Mouse (Mus musculus) embryonic facial prominence, embryonic 15.5 days (tissue): ENCODE results near the gene Mthfd1. TPM values are rescaled to one million over a fixed set of nuclear protein-coding genes. Genes with fewer than 3 reads are reported as not detected.

Experiments
- ATAC-seq: fragments of 200-750 bp; cut with Nextera tagmentation; 2 replicates; pipeline ENCODE4 v1.8.0; 2017; ENCODE audit warnings: low read depth, moderate TSS enrichment; ENCODE audit not compliant: insufficient number of reproducible peaks, low FRiP score, low TSS enrichment
- H3K27ac ChIP-seq: fragments of 300-500 bp; sonication (generic); replicated peaks from 2 replicates; pipeline ENCODE4 v1.5.1; 2015; ENCODE audit warnings: mild to moderate bottlenecking, inconsistent platforms
- H3K27me3 ChIP-seq: fragments of 300-500 bp; sonication (generic); 2 replicates; pipeline ENCODE4 v1.6.1; 2015; ENCODE audit warnings: inconsistent platforms
- H3K36me3 ChIP-seq: fragments of 300-500 bp; sonication (generic); 2 replicates; pipeline ENCODE4 v1.6.1; 2015; ENCODE audit warnings: mild to moderate bottlenecking, inconsistent platforms
- H3K4me1 ChIP-seq: fragments of 300-500 bp; sonication (generic); 2 replicates; pipeline ENCODE4 v1.6.1; 2015; ENCODE audit warnings: inconsistent platforms
- H3K4me2 ChIP-seq: fragments of 300-500 bp; sonication (generic); replicated peaks from 2 replicates; pipeline ENCODE4 v1.6.1; 2015; ENCODE audit warnings: mild to moderate bottlenecking, inconsistent platforms
- H3K4me3 ChIP-seq: fragments of 300-500 bp; sonication (generic); replicated peaks from 2 replicates; pipeline ENCODE4 v1.5.1; 2015; ENCODE audit warnings: mild to moderate bottlenecking, inconsistent platforms
- H3K9ac ChIP-seq: fragments of 300-500 bp; sonication (generic); 2 replicates; pipeline ENCODE4 v1.6.1; 2015; ENCODE audit warnings: inconsistent platforms
- H3K9me3 ChIP-seq: fragments of 300-500 bp; sonication (generic); replicated peaks from 2 replicates; pipeline ENCODE4 v1.6.1; 2016; ENCODE audit warnings: inconsistent platforms
- WGBS: fragments of 180-500 bp; shearing (Covaris S2); methylation state at CpG from one replicate; pipeline ENCODE4 v1.1.7; 2015; 5-methylcytosine and 5-hydroxymethylcytosine counted together
- polyA plus RNA-seq: library from polyadenylated mRNA; unstranded; fragments of >200 nt; fragmentation: Nextera tagmentation; extraction: Ambion mirVana; gene quantifications from 2 replicates; pipeline ENCODE4 v1.2.1, GENCODE M21; 2015

Mthfd1 gene
- polyA plus RNA-seq, 1 experiment from 2014 or later = 56.6 TPM

GRCm38 (mm10) chr12:76282532-76283173, 27.6 kb downstream of the Mthfd1 start:
- peaks cover 46% of the 10 kb centered on the region for H3K36me3 ChIP-seq
- H3K4me2 ChIP-seq = no peak overlapping the region
- H3K4me1 ChIP-seq = no peaks in the 10 kb centered on the region
- no peaks in the 10 kb centered on the region for H3K9me3 ChIP-seq
- H3K27me3 ChIP-seq = no peaks in the 10 kb centered on the region
- 85% methylated on average over 17 of the region's 17 CpGs for WGBS
- no peak overlapping the region for H3K9ac ChIP-seq
- no peak for ATAC-seq
- H3K4me3 ChIP-seq = no peak overlapping the region
- no peak overlapping the region for H3K27ac ChIP-seq

GRCm38 (mm10) chr12:76285418-76285817, 30.3 kb downstream of the Mthfd1 start:
- no peaks in the 10 kb centered on the region for H3K4me1 ChIP-seq
- 78% methylated on average over 6 of the region's 6 CpGs for WGBS
- H3K27ac ChIP-seq = no peak overlapping the region
- no peaks in the 10 kb centered on the region for H3K27me3 ChIP-seq
- ATAC-seq = no peak
- no peak overlapping the region for H3K4me2 ChIP-seq
- peaks cover 55% of the 10 kb centered on the region for H3K36me3 ChIP-seq
- no peak overlapping the region for H3K4me3 ChIP-seq
- H3K9me3 ChIP-seq = no peaks in the 10 kb centered on the region
- H3K9ac ChIP-seq = no peak overlapping the region

- Histone ChIP-seq H3K4me1 (no peaks in the 10 kb centered on the region), H3K4me3 (no peak overlapping the region), H3K27ac (no peak overlapping the region), H3K27me3 (no peaks in the 10 kb centered on the region), H3K36me3 (peaks cover 68% of the 10 kb centered on the region), H3K9ac (no peak overlapping the region), H3K9me3 (no peaks in the 10 kb centered on the region), H3K4me2 (no peak overlapping the region)
- 73% methylated on average over 8 of the region's 8 CpGs for WGBS
- no peak for ATAC-seq
Observed at GRCm38 (mm10) chr12:76287986-76288385, 32.9 kb downstream of the Mthfd1 start.

- no peak overlapping the region for H3K4me3 ChIP-seq
- H3K27me3 ChIP-seq = no peaks in the 10 kb centered on the region
- WGBS = 89% methylated on average over 5 of the region's 5 CpGs
- H3K9me3 ChIP-seq = no peaks in the 10 kb centered on the region
- H3K9ac ChIP-seq = no peak overlapping the region
- H3K36me3 ChIP-seq = peaks cover 63% of the 10 kb centered on the region
- H3K4me1 ChIP-seq = no peaks in the 10 kb centered on the region
- no peak for ATAC-seq
- no peak overlapping the region for H3K4me2 ChIP-seq
- no peak overlapping the region for H3K27ac ChIP-seq
Observed at GRCm38 (mm10) chr12:76288494-76288893, 33.4 kb downstream of the Mthfd1 start.

- no peak overlapping the region for H3K4me2 ChIP-seq
- no peak for ATAC-seq
- no peaks in the 10 kb centered on the region for H3K27me3 ChIP-seq
- H3K4me1 ChIP-seq = no peaks in the 10 kb centered on the region
- WGBS = 96% methylated on average over 12 of the region's 12 CpGs
- no peaks in the 10 kb centered on the region for H3K9me3 ChIP-seq
- H3K27ac ChIP-seq = no peak overlapping the region
- no peak overlapping the region for H3K9ac ChIP-seq
- no peak overlapping the region for H3K4me3 ChIP-seq
- H3K36me3 ChIP-seq = peaks cover 54% of the 10 kb centered on the region
Observed at GRCm38 (mm10) chr12:76289428-76289827, 34.3 kb downstream of the Mthfd1 start.

GRCm38 (mm10) chr12:76290271-76290670, 35.2 kb downstream of the Mthfd1 start:
- no peak for ATAC-seq
- Histone ChIP-seq H3K9ac (no peak overlapping the region), H3K4me3 (no peak overlapping the region), H3K27ac (no peak overlapping the region), H3K9me3 (no peaks in the 10 kb centered on the region), H3K36me3 (peaks cover 52% of the 10 kb centered on the region), H3K4me1 (no peaks in the 10 kb centered on the region), H3K4me2 (no peak overlapping the region), H3K27me3 (no peaks in the 10 kb centered on the region)
- 97% methylated on average over 2 of the region's 2 CpGs for WGBS

- H3K27ac ChIP-seq = no peak overlapping the region
- WGBS = 58% methylated on average over 7 of the region's 7 CpGs
- no peak for ATAC-seq
- no peaks in the 10 kb centered on the region for H3K4me1 ChIP-seq
- H3K9me3 ChIP-seq = no peaks in the 10 kb centered on the region
- H3K4me3 ChIP-seq = no peak overlapping the region
- no peaks in the 10 kb centered on the region for H3K27me3 ChIP-seq
- H3K4me2 ChIP-seq = no peak overlapping the region
- peaks cover 65% of the 10 kb centered on the region for H3K36me3 ChIP-seq
- H3K9ac ChIP-seq = no peak overlapping the region
Observed at GRCm38 (mm10) chr12:76293192-76293591, 38.1 kb downstream of the Mthfd1 start.

- no peaks in the 10 kb centered on the region for H3K9me3 ChIP-seq
- WGBS = 82% methylated on average over 5 of the region's 5 CpGs
Observed at GRCm38 (mm10) chr12:76297830-76298229, 42.7 kb downstream of the Mthfd1 start.

GRCm38 (mm10) chr12:76299361-76299906, 44.3 kb downstream of the Mthfd1 start:
- Histone ChIP-seq H3K27me3 (no peaks in the 10 kb centered on the region), H3K4me1 (peaks cover 5% of the 10 kb centered on the region; the same call in 1 of the 2 replicates), H3K4me3 (no peak overlapping the region), H3K9ac (no peak overlapping the region), H3K36me3 (peaks cover 48% of the 10 kb centered on the region), H3K9me3 (no peaks in the 10 kb centered on the region), H3K27ac (no peak overlapping the region), H3K4me2 (no peak overlapping the region)
- 93% methylated on average over 9 of the region's 9 CpGs for WGBS
- no peak for ATAC-seq

More at GRCm38 (mm10) chr12:76297830-76298229, 42.7 kb downstream of the Mthfd1 start:
- H3K4me3 ChIP-seq = no peak overlapping the region
- no peak for ATAC-seq
- no peak overlapping the region for H3K27ac ChIP-seq
- H3K36me3 ChIP-seq = peaks cover 41% of the 10 kb centered on the region
- no peak overlapping the region for H3K4me2 ChIP-seq
- no peak overlapping the region for H3K9ac ChIP-seq
- no peaks in the 10 kb centered on the region for H3K4me1 ChIP-seq
- no peaks in the 10 kb centered on the region for H3K27me3 ChIP-seq

GRCm38 (mm10) chr12:76300367-76300766, 45.3 kb downstream of the Mthfd1 start:
- ATAC-seq = no peak
- no peaks in the 10 kb centered on the region for H3K27me3 ChIP-seq
- peaks cover 48% of the 10 kb centered on the region for H3K36me3 ChIP-seq
- H3K9me3 ChIP-seq = no peaks in the 10 kb centered on the region
- H3K27ac ChIP-seq = no peak overlapping the region
- H3K4me1 ChIP-seq = peaks cover 5% of the 10 kb centered on the region; the same call in 1 of the 2 replicates
- no peak overlapping the region for H3K4me3 ChIP-seq
- no peak overlapping the region for H3K9ac ChIP-seq
- 89% methylated on average over 10 of the region's 10 CpGs for WGBS
- no peak overlapping the region for H3K4me2 ChIP-seq

GRCm38 (mm10) chr12:76303474-76303873, 48.4 kb downstream of the Mthfd1 start:
- H3K36me3 ChIP-seq = peaks cover 41% of the 10 kb centered on the region
- H3K27me3 ChIP-seq = no peaks in the 10 kb centered on the region
- H3K9ac ChIP-seq = no peak overlapping the region
- no peaks in the 10 kb centered on the region for H3K9me3 ChIP-seq
- no peak overlapping the region for H3K27ac ChIP-seq
- no peak overlapping the region for H3K4me2 ChIP-seq
- H3K4me3 ChIP-seq = no peak overlapping the region
- 79% methylated on average over 11 of the region's 11 CpGs for WGBS
- peaks cover 11% of the 10 kb centered on the region for H3K4me1 ChIP-seq
- no peak for ATAC-seq

GRCm38 (mm10) chr12:76304199-76304598, 49.1 kb downstream of the Mthfd1 start:
- Histone ChIP-seq H3K4me3 (no peak overlapping the region), H3K4me2 (no peak overlapping the region), H3K9ac (no peak overlapping the region), H3K36me3 (peaks cover 34% of the 10 kb centered on the region; the same call in 1 of the 2 replicates), H3K9me3 (no peaks in the 10 kb centered on the region), H3K4me1 (peaks cover 11% of the 10 kb centered on the region), H3K27me3 (no peaks in the 10 kb centered on the region), H3K27ac (no peak overlapping the region)
- no peak for ATAC-seq
- whole genome bisulfite sequencing = 59% methylated on average over 4 of the region's 4 CpGs
